Mouse (Mus musculus) thymus, adult 2 months (tissue): ENCODE measurements around the gene Zkscan17.

Source experiments
- CTCF ChIP-seq: fragments of 200-500 bp; IDR thresholded peaks from 2 replicates; pipeline ENCODE4 v1.5.1; 2012; ENCODE audit warnings: mild to moderate bottlenecking, control low read depth, low read length, moderate library complexity, borderline replicate concordance; ENCODE audit not compliant: control insufficient read depth, poor library complexity, insufficient read depth; ENCODE audit errors: extremely low read depth
- POLR2A ChIP-seq: fragments of 200-500 bp; IDR thresholded peaks from 2 replicates; pipeline ENCODE4 v1.6.1; 2012; ENCODE audit warnings: mild to moderate bottlenecking, low read length, control low read depth, moderate library complexity; ENCODE audit not compliant: control insufficient read depth, poor library complexity, insufficient read depth; ENCODE audit errors: extremely low read depth

DNA sequence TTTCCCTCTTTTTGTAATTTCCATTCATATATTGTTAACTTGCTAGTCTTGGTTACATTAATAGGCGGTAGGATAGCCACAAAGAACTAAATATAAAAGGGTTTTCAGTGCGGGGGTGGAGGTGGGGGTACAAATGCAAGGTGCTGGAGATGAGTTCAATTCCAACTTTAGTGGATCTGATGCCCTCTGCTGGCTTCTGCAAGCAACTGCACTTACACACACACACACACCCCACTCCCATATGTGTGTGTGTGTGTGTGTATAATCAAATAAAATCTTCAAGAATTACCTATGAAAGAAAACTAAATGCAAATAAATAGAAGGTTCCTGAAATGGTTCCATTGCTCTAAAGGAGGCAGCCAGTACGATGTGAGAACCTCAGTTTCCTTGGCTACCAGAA, 42.8 kb upstream of the Zkscan17 start:
- TF ChIP-seq POLR2A (no peak), CTCF (no peak)
